Mouse (Mus musculus): ENCODE measurements around the gene Gm15262. TPM values are rescaled to one million over a fixed set of nuclear protein-coding genes. Genes with fewer than 3 reads are reported as not detected.
"Not testable (repeated sequence)": the region's sequence is repeated elsewhere in the genome, so short reads cannot be mapped to it uniquely, and the experiment has no call there.

Gene Gm15262
- total RNA-seq (2021): not detected
- long read RNA-seq, experiment 1: 0 reads
- long read RNA-seq, experiment 2: 0 reads

- H3K4me3 ChIP-seq; intact Hi-C loops (cut with DNase I); H3K27ac ChIP-seq; DNase-seq (ENCODE audit: extremely low spot score in 1 of 2, low spot score in 2 of 2): not testable (repeated sequence)
These were observed at the start of gene Gm15262 for GRCm38 (mm10) chrX:161287156-161287555. TSS of gene Gm15262 (plus strand) at chrX:161287456.

GRCm38 (mm10) chrX:161308131-161308530 lies 20.9 kb downstream of the Gm15262 start:
- DNase-seq (ENCODE audit: extremely low spot score in 1 of 2, low spot score in 2 of 2): no peak
- no peak overlapping the region for H3K27ac ChIP-seq
- TF ChIP-seq CTCF (IDR thresholded peaks at IDR 0.05): no peak
- intact Hi-C loops (cut with DNase I): no loop called here
- no peak overlapping the region for H3K4me3 ChIP-seq

- peak; percentile 32 for TF ChIP-seq CTCF (IDR thresholded peaks at IDR 0.05)
- no peak overlapping the region for H3K4me3 ChIP-seq
- no peak overlapping the region for H3K27ac ChIP-seq
- no peak for DNase-seq (ENCODE audit: extremely low spot score in 1 of 2, low spot score in 2 of 2)
- intact Hi-C loops (cut with DNase I): no loop called here
These were observed 29.2 kb downstream of the Gm15262 start for GRCm38 (mm10) chrX:161316443-161316842.

- intact Hi-C loops (cut with DNase I): loop anchor here (5.0 kb wide), 1 partner anchor 319 kb away; no protein-coding TSS in a partner anchor
- DNase-seq (ENCODE audit: extremely low spot score in 1 of 2, low spot score in 2 of 2): no peak
These were observed 83.7 kb downstream of the Gm15262 start for GRCm38 (mm10) chrX:161370927-161371326.

GRCm38 (mm10) chrX:161371461-161371860 lies 84.2 kb downstream of the Gm15262 start:
- no peak for TF ChIP-seq CTCF (IDR thresholded peaks at IDR 0.05)
- Histone ChIP-seq H3K27ac (no peak overlapping the region), H3K4me3 (no peak overlapping the region)
- no peak for DNase-seq (ENCODE audit: extremely low spot score in 1 of 2, low spot score in 2 of 2)
- intact Hi-C loops (cut with DNase I): loop anchor here (5.0 kb wide), 1 partner anchor 319 kb away; no protein-coding TSS in a partner anchor

More at GRCm38 (mm10) chrX:161370927-161371326, 83.7 kb downstream of the Gm15262 start:
- Histone ChIP-seq H3K27ac (no peak overlapping the region), H3K4me3 (no peak overlapping the region)
- TF ChIP-seq CTCF (IDR thresholded peaks at IDR 0.05): peak; percentile 42

DNA sequence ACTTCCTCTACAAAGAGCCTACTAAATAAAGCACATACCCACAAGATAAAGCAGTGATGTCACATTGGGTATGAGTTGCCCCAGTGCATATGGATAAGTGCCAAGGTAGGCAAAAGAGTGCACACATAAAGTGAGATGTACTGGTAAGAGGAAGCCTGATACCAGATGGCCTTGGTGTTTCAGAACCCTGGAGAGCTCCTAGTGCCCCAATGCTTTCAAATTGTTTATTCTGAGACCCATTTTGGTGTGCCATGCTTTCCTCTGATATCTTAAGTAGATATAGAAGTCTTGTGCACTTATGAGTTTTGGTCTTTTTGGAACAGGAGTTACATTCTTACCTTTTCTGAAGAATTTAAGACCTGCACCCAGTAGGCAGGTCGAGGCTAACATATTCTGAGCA lies 88.3 kb downstream of the Gm15262 start:
- no peak for DNase-seq (ENCODE audit: extremely low spot score in 1 of 2, low spot score in 2 of 2)
- intact Hi-C loops (cut with DNase I): no loop called here
- no peak for TF ChIP-seq CTCF (IDR thresholded peaks at IDR 0.05)
- no peak overlapping the region for H3K27ac ChIP-seq
- H3K4me3 ChIP-seq: no peak overlapping the region

DNA sequence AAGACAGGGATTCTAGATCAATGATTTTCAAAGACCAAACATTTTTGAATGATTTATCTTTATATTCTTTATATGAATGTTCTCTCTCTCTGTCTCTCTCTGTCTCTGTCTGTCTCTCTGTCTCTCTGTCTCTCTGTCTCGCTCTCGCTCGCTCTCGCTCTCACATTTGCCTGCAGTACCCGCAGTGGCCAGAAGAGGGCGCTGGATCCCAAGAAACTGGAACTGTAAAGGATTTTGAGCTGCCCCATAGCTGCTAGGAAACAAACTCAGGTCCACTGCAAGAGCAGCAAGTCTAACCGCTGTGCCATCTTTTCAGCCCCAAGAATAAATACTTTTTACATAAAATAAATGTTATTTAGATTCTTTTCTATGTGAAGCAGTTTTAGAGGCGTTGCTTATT lies 98.5 kb downstream of the Gm15262 start:
- DNase-seq (ENCODE audit: extremely low spot score in 1 of 2, low spot score in 2 of 2): peak in 1 of 2 experiments; percentile 29
- intact Hi-C loops (cut with DNase I): no loop called here
- H3K4me3 ChIP-seq: no peak overlapping the region
- H3K27ac ChIP-seq: no peak overlapping the region
- TF ChIP-seq CTCF (IDR thresholded peaks at IDR 0.05): peak; percentile 63

GRCm38 (mm10) chrX:161387942-161388341 lies 100.7 kb downstream of the Gm15262 start:
- intact Hi-C loops (cut with DNase I): no loop called here
- no peak for TF ChIP-seq CTCF (IDR thresholded peaks at IDR 0.05)
- Histone ChIP-seq H3K4me3 (no peak overlapping the region), H3K27ac (no peak overlapping the region)
- no peak for DNase-seq (ENCODE audit: extremely low spot score in 1 of 2, low spot score in 2 of 2)

DNA sequence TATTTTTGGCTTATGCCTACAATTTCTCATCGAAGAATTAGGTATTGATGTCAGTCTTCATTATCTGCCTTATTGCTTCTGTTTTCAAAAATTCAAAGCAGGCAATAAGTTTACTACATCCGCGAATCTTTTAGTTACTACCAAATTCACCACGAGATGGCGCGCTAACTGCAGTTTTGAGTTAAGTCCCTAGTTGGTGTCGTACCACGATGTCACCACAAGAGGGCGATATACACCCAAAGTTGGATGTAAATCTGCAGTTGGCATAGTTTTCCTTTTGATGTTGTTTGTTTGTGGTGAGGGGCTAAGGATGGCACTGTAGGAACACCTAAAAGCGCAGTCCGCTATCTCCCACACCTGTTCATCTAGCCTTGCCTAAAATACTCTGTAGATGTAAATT lies 111.9 kb downstream of the Gm15262 start:
- Histone ChIP-seq H3K4me3 (no peak overlapping the region), H3K27ac (no peak overlapping the region)
- TF ChIP-seq CTCF (IDR thresholded peaks at IDR 0.05): peak; percentile 86
- intact Hi-C loops (cut with DNase I): loop anchor here (2.0 kb wide), 2 partner anchors 392 to 428 kb away; no protein-coding TSS in a partner anchor
- DNase-seq (ENCODE audit: extremely low spot score in 1 of 2, low spot score in 2 of 2): peak; percentile 46 to 62

DNA sequence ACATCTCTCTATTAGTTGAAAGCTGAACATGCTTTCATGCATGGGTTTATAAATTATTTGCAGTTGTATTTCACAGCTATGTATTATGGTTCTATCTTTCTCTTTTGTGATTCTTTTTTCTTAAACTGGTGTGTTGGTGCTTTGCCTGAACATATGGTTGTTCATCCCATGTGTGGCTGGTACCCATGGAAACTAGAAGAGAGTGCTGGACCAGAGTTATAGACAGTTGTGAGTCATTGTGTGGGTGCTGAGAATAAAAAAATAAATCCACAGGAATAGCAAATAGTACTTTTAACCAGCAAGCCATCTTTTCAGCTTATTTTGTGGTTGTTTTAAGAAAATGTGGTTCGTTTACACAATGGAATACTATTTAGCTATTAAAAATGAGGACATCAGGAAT lies 123.9 kb downstream of the Gm15262 start:
- TF ChIP-seq CTCF (IDR thresholded peaks at IDR 0.05): no peak
- DNase-seq (ENCODE audit: extremely low spot score in 1 of 2, low spot score in 2 of 2): no peak
- Histone ChIP-seq H3K27ac (no peak overlapping the region), H3K4me3 (no peak overlapping the region)
- intact Hi-C loops (cut with DNase I): loop anchor here (5.0 to 10.0 kb wide), 2 partner anchors 161 to 224 kb away; no protein-coding TSS in a partner anchor

Other genes with a start within 250 kb of the Gm15262 start
- 1 to 10 TPM in 1 of 2 experiments, under 1 TPM in 1; 0.79 to 2.5 TPM for gene Scml2, start 170.3 kb upstream of the Gm15262 start, total RNA-seq (2021)

All from left cerebral cortex, adult 2 months (tissue).